Mouse (Mus musculus) kidney, postnatal 0 days (tissue): ENCODE measurements at regions not wholly inside any gene's neighbourhood (a gene's known extent, or its start where the extent isn't known, plus 50 kb on each side); places are given as distances from the start of the nearest gene placed in this dataset.

ENCODE experiments used
- ATAC-seq: fragments of 200-750 bp; cut with Nextera tagmentation; replicated peaks from 2 replicates; pipeline ENCODE4 v1.8.0; 2017; ENCODE audit warnings: low read depth, moderate number of reproducible peaks, moderate TSS enrichment, moderate library complexity; ENCODE audit not compliant: low FRiP score
- DNase-seq: peaks from one replicate; pipeline ENCODE4 v3.0.0-alpha.2; 2016; ENCODE audit warnings: low spot score
- H3K27ac ChIP-seq: fragments of 300-500 bp; sonication (generic); 2 replicates; pipeline ENCODE4 v1.5.1; 2014; ENCODE audit warnings: mild to moderate bottlenecking
- H3K27me3 ChIP-seq: fragments of 300-500 bp; sonication (generic); 2 replicates; pipeline ENCODE4 v1.6.1; 2014; ENCODE audit warnings: low read length, mixed read lengths; ENCODE audit not compliant: insufficient read depth
- H3K36me3 ChIP-seq: fragments of 300-500 bp; sonication (generic); 2 replicates; pipeline ENCODE4 v1.6.1; 2014; ENCODE audit warnings: low read length, mixed read lengths; ENCODE audit not compliant: insufficient read depth
- H3K4me1 ChIP-seq: fragments of 300-500 bp; sonication (generic); replicated peaks from 2 replicates; pipeline ENCODE4 v1.6.1; 2014; ENCODE audit warnings: antibody characterized with exemption, low read length, mixed read lengths; ENCODE audit not compliant: insufficient read depth
- H3K4me2 ChIP-seq: fragments of 300-500 bp; sonication (generic); 2 replicates; pipeline ENCODE4 v1.6.1; 2014; ENCODE audit warnings: mild to moderate bottlenecking, low read length, moderate library complexity, mixed read lengths
- H3K4me3 ChIP-seq: fragments of 300-500 bp; sonication (generic); replicated peaks from 2 replicates; pipeline ENCODE4 v1.5.1; 2014; ENCODE audit warnings: low read depth, low read length
- H3K9ac ChIP-seq: fragments of 300-500 bp; sonication (generic); 2 replicates; pipeline ENCODE4 v1.6.1; 2014; ENCODE audit warnings: low read depth, low read length
- H3K9me3 ChIP-seq: fragments of 300-500 bp; sonication (generic); replicated peaks from 2 replicates; pipeline ENCODE4 v1.6.1; 2016; ENCODE audit warnings: low read length, inconsistent platforms, mixed read lengths
- CTCF ChIP-seq: IDR thresholded peaks from 2 replicates; pipeline ENCODE4 v1.5.1; 2016; ENCODE audit warnings: antibody characterized with exemption, low read depth, mild to moderate bottlenecking, moderate library complexity
- WGBS: fragments of 180-500 bp; shearing (Covaris S2); extraction: QIAGEN DNeasy Blood & Tissue Kit; methylation state at CpG from one replicate; pipeline ENCODE4 v1.1.7; 2014; 5-methylcytosine and 5-hydroxymethylcytosine counted together

GRCm38 (mm10) chr13:5808380-5808779 is 52.9 kb upstream of the Klf6 start:
- Histone ChIP-seq H3K4me1 (no peaks in the 10 kb centered on the region), H3K4me3 (no peak overlapping the region), H3K27ac (no peak overlapping the region), H3K9ac (no peak overlapping the region), H3K4me2 (no peak overlapping the region), H3K27me3 (no peaks in the 10 kb centered on the region), H3K9me3 (no peaks in the 10 kb centered on the region), H3K36me3 (no peaks in the 10 kb centered on the region)
- ATAC-seq, result no peak
- no peak for DNase-seq
- TF ChIP-seq CTCF, result no peak
- 90% methylated on average over 2 of the region's 2 CpGs for WGBS
